Mouse (Mus musculus) midbrain, embryonic 16.5 days (tissue): ENCODE results near the gene Ubxn1. TPM values are rescaled to one million over a fixed set of nuclear protein-coding genes. Genes with fewer than 3 reads are reported as not detected.

Experiments
- ATAC-seq: fragments of 200-750 bp; cut with Nextera tagmentation; 2 replicates; pipeline ENCODE4 v1.8.0; 2017; ENCODE audit warnings: moderate TSS enrichment
- H3K27ac ChIP-seq: fragments of 300-500 bp; sonication (generic); 2 replicates; pipeline ENCODE4 v1.5.1; 2014; ENCODE audit warnings: mild to moderate bottlenecking, low read length, mixed read lengths
- H3K27me3 ChIP-seq: fragments of 300-500 bp; sonication (generic); 2 replicates; pipeline ENCODE4 v1.6.1; 2014; ENCODE audit warnings: low read depth, low read length, mixed read lengths; ENCODE audit not compliant: control insufficient read depth, insufficient read depth
- H3K36me3 ChIP-seq: fragments of 300-500 bp; sonication (generic); 2 replicates; pipeline ENCODE4 v1.6.1; 2014; ENCODE audit warnings: mild to moderate bottlenecking, low read length, moderate library complexity, mixed read lengths; ENCODE audit not compliant: control insufficient read depth, insufficient read depth
- H3K4me1 ChIP-seq: fragments of 300-500 bp; sonication (generic); 2 replicates; pipeline ENCODE4 v1.6.1; 2014; ENCODE audit warnings: mild to moderate bottlenecking, low read length, mixed read lengths; ENCODE audit not compliant: control insufficient read depth, insufficient read depth
- H3K4me2 ChIP-seq: fragments of 300-500 bp; sonication (generic); 2 replicates; pipeline ENCODE4 v1.6.1; 2014; ENCODE audit warnings: mild to moderate bottlenecking, low read length, mixed read lengths
- H3K4me3 ChIP-seq: fragments of 300-500 bp; sonication (generic); 2 replicates; pipeline ENCODE4 v1.5.1; 2014; ENCODE audit warnings: low read depth, mild to moderate bottlenecking, low read length, moderate library complexity, mixed read lengths
- H3K9ac ChIP-seq: fragments of 300-500 bp; sonication (generic); 2 replicates; pipeline ENCODE4 v1.6.1; 2014; ENCODE audit warnings: low read depth, low read length, mixed read lengths
- H3K9me3 ChIP-seq: fragments of 300-500 bp; sonication (generic); replicated peaks from 2 replicates; pipeline ENCODE4 v1.6.1; 2014; ENCODE audit warnings: mild to moderate bottlenecking, low read length, mixed read lengths; ENCODE audit not compliant: control insufficient read depth, poor library complexity, severe bottlenecking
- WGBS: fragments of 180-500 bp; shearing (Covaris S2); extraction: QIAGEN DNeasy Blood & Tissue Kit; methylation state at CpG from one replicate; pipeline ENCODE4 v1.1.7; 2014; 5-methylcytosine and 5-hydroxymethylcytosine counted together
- polyA plus RNA-seq: library from polyadenylated mRNA; unstranded; fragments of >200 nt; fragmentation: Nextera tagmentation; extraction: Ambion mirVana; gene quantifications from 2 replicates; pipeline ENCODE4 v1.2.1, GENCODE M21; 2015

The Ubxn1 gene
- polyA plus RNA-seq, 1 experiment from 2014 or later = 142 TPM

DNA sequence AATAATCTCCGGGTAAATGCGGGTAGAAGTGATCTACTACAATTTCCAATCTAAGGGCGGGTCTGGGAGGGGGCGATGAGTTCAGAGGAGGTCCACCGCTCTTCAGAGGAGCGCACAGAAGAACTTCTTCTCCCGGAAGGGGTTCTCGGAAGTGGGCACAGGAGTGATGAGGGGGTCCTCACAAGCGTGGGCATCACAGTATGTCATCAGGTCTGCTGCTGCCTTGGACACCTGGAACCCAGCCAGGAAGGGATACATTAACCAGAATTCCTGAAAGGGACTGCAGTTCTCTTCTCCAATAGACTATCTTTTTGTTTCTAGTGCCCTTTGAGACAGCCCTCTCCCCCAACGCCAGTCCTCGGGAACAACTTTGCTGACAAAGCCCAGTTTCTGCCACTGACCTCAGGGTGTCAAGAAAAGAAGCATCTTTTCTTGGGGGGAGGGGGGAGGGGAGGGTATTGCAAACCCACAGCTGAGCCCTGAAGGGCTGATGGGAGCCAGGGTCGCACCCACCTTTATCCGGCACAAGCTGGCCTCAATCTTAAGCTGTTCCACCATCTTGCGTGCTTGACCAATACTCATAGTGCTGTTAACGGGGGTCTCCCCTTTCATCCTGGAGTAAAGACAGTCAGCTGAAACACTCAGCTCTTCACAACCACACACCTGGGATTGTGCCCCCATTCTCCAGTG is 33.1 kb upstream of the Ubxn1 start:
- ATAC-seq = 0 out of 2 replicates have a peak, but pooled peaks have one; percentile 15
- Histone ChIP-seq H3K4me2 (peak overlapping the region; percentile 87), H3K9ac (peak overlapping the region; percentile 92), H3K4me1 (peaks cover 11% of the 10 kb centered on the region), H3K27ac (peak overlapping the region; percentile 95), H3K27me3 (no peaks in the 10 kb centered on the region), H3K36me3 (peaks cover 14% of the 10 kb centered on the region), H3K9me3 (no peaks in the 10 kb centered on the region), H3K4me3 (peak overlapping the region; percentile 67)
- 4% methylated on average over 15 of the region's 15 CpGs for WGBS

DNA sequence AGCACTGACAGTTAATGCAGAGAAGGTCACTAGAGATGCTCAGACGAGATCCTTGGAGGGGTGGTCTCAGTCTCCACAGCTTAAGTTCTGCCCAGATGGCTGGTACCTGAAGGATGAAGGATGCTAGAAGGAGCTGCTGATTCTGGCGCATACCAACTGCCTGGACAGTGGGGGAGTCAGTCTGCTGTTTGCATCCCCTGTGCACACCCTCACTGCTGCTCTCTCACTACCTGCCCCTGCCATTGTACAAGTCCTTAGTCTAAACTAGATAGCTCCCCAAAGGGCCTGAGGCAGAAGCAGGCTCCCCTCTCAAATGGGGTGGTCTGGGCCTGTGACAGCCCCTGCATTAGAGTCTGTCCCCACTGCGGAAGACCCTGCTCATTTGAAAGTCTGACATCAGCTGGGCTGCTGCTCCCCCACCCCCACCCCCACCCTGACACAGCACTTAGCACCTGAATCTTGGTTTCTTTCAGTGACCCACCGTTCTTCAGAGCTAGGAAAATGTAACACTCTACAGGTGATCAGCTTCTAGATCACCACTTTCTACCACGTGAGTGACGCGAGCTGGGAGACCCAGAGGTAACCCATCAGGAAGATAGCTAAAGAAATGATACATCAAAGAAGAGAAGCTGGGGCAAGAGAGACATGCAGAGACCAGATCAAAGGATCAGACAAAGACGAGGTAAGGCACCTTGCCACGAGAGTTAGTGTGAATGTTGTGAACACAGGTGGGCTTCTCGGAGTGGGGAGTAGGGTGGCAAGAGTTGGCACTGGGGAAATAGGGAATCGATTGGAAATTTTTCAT is 32.0 kb upstream of the Ubxn1 start, which contains the start of gene Gng3:
TSS of gene Gng3 (minus strand) at position 92 of the 805 bp plus-strand sequence.
- 24% methylated on average over 11 of the region's 11 CpGs for WGBS
- H3K4me3 ChIP-seq = peak within 1 kb of the TSS; percentile 67

DNA sequence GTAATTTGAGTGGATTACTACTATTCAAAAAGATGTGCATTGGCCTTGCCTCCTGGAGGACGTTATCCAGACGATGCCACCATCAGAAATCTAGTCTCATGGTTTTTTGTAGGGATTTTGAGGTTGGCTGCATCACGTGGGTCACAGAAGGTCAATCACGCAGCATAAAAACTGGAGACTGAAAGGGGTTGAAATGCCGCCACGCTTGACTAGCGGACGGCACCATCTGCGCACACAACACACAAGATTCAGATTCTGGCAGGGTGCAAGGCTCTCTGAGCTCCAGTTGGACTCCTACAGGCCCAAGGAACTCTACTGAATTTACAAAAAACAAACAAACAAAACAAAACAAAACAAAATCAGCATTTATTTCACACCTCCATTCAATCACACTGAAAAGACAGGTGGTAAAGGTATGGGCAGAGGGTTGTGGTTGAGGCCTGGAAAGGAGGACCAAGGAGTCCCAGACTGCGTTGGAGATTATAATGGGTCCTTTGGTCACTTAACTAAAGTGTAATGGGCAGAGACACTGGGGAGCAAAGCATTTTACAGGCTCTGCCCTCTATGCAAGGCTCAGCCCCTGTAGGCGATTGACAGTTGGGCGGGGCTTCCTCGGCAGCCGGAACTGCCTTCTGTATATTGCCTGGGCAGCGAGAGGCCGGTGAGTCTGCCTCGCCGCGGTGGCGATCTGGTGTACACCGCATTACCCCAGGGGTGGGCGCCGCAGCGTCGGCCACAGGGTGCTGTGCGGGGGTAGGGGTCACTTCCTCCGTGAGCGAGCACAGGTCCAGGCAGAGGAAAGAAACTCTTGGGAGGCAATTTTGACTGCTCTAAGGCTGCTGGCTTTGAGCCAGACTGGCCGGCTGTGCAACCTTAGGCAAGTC is 31.1 kb upstream of the Ubxn1 start:
- peak; percentile 36 for ATAC-seq
- Histone ChIP-seq H3K4me3 (peak overlapping the region; percentile 67), H3K9me3 (no peaks in the 10 kb centered on the region), H3K27me3 (no peaks in the 10 kb centered on the region), H3K36me3 (peaks cover 5% of the 10 kb centered on the region), H3K4me1 (peaks cover 11% of the 10 kb centered on the region), H3K9ac (peak overlapping the region; percentile 92), H3K4me2 (peak overlapping the region; percentile 87), H3K27ac (peak overlapping the region; percentile 95)
- WGBS = 10% methylated on average over 29 of the region's 29 CpGs

More for the DNA sequence above, 32.0 kb upstream of the Ubxn1 start, which contains the start of gene Gng3:
- Histone ChIP-seq H3K9me3 (no peaks in the 10 kb centered on the region), H3K27me3 (no peaks in the 10 kb centered on the region), H3K4me1 (peaks cover 11% of the 10 kb centered on the region), H3K36me3 (peaks cover 11% of the 10 kb centered on the region), H3K9ac (peak within 1 kb of the TSS; percentile 92), H3K4me2 (peak within 1 kb of the TSS; percentile 87), H3K27ac (peak within 1 kb of the TSS; percentile 95)
- peak; percentile 93 for ATAC-seq

DNA sequence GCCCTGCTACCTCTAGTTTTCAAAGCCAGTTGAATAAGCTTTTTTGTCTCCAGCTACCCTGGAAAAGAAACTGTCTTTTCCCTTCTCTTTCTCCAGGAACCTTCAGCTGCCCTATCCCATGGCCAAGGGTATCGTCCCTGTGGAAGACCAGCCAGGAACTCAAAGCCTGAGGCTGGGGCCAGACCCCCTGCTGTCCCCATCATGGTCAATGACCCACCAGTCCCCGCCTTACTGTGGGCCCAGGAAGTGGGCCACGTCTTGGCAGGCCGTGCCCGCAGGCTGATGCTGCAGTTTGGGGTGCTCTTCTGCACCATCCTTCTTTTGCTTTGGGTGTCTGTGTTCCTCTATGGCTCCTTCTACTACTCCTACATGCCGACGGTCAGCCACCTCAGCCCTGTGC is 30.3 kb upstream of the Ubxn1 start:
- WGBS = 91% methylated on average over 7 of the region's 7 CpGs
- H3K4me1 ChIP-seq = peaks cover 11% of the 10 kb centered on the region
- ATAC-seq = no peak

DNA sequence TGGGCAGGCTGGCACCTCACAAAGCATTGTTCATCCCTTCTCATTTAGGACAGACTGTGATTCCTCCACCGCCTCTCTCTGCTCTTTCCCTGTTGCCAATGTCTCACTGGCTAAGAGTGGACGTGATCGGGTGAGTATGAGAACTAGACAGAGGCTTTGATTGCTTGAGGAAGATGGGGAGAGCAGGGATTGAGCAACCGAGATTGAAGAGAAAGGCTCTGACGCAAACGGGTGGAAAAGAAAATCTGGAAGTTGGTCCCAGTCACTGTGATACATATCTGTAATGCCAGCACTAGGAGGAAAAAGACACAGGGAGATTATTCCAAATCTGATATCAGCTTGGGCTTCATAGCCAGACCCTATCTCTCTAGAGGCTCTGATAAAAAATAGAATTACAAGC is 28.3 kb upstream of the Ubxn1 start:
- H3K4me1 ChIP-seq = peaks cover 11% of the 10 kb centered on the region

More for the DNA sequence above, 30.3 kb upstream of the Ubxn1 start:
- peak overlapping the region; percentile 95 for H3K27ac ChIP-seq
- peak overlapping the region; percentile 67 for H3K4me3 ChIP-seq
- no peaks in the 10 kb centered on the region for H3K9me3 ChIP-seq
- peak overlapping the region; percentile 92 for H3K9ac ChIP-seq
- no peaks in the 10 kb centered on the region for H3K27me3 ChIP-seq
- H3K4me2 ChIP-seq = peak overlapping the region; percentile 87
- peaks cover 7% of the 10 kb centered on the region for H3K36me3 ChIP-seq

DNA sequence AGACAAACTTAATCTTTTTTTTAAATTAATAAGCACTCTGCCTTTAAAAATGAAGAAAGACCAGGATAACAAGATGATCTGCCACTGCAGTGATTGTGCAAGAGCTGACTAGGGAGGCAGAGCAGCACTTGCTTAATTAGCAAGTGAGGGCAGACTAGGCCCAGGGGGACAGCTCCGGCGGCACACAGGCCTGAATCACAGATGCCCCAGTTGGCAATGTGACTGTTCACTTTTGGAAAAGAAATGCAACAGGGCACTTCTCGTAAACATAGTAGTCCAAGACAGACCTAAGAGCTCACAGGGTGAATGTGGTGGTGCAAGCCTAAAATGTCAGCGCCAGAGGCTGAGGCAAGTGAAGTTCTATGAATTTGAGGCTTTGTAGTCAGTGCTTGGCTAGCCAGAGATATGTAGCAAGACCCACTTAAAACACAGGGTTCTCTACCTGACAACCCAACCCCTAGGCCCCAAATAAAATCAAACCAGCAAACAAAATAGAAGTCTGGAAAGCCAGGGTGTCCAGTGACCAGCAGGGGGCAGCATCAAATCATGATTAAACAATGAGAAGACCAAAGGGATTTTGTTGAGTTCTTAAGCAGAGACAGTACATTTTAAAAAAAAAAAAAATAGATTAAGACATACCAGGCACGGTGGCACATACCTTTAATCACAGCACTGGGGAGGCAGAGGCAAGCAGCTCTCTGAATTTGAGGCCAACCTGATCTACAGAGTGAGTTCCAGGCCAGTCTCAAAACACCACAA is 26.7 kb upstream of the Ubxn1 start:
- Histone ChIP-seq H3K36me3 (peaks cover 28% of the 10 kb centered on the region), H3K4me2 (no peak overlapping the region), H3K4me3 (no peak overlapping the region), H3K27me3 (no peaks in the 10 kb centered on the region), H3K27ac (no peak overlapping the region), H3K4me1 (peaks cover 11% of the 10 kb centered on the region), H3K9me3 (no peaks in the 10 kb centered on the region), H3K9ac (peak overlapping the region; percentile 39; the same call in 1 of the 2 replicates)
- ATAC-seq = no peak
- 53% methylated on average over 5 of the region's 5 CpGs for WGBS

More for the DNA sequence above, 28.3 kb upstream of the Ubxn1 start:
- H3K4me2 ChIP-seq = no peak overlapping the region
- peaks cover 19% of the 10 kb centered on the region for H3K36me3 ChIP-seq
- H3K9me3 ChIP-seq = no peaks in the 10 kb centered on the region
- no peak overlapping the region for H3K27ac ChIP-seq
- 87% methylated on average over 6 of the region's 6 CpGs for WGBS
- no peak for ATAC-seq
- H3K4me3 ChIP-seq = no peak overlapping the region
- H3K27me3 ChIP-seq = no peaks in the 10 kb centered on the region
- H3K9ac ChIP-seq = no peak overlapping the region

DNA sequence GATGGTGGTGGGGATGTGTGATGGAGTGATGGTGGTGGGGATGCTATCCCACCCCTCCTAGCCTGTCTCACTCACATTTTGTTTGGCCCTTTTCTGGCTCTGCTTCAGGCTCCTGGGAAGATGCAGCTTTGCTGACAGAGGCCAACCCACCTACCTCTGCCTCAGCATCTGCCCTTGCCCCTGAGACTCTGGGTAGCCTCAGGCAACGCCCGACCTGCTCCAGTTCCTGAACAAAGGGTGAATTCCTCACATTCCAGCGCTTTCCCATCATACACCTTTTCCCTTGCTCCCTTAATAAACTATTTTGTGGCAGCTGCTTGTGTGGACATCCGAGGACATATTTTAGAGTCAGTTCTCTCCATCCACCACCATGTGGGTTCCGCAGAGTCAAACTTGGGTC is 22.9 kb upstream of the Ubxn1 start:
- Histone ChIP-seq H3K9me3 (no peaks in the 10 kb centered on the region), H3K4me2 (no peak overlapping the region), H3K27ac (no peak overlapping the region), H3K4me3 (no peak overlapping the region), H3K4me1 (0 out of 2 replicates have a peak, but pooled peaks cover 2% of the 10 kb centered on the region), H3K27me3 (no peaks in the 10 kb centered on the region), H3K36me3 (peaks cover 25% of the 10 kb centered on the region), H3K9ac (no peak overlapping the region)
- 80% methylated on average over 5 of the region's 5 CpGs for WGBS
- no peak for ATAC-seq

DNA sequence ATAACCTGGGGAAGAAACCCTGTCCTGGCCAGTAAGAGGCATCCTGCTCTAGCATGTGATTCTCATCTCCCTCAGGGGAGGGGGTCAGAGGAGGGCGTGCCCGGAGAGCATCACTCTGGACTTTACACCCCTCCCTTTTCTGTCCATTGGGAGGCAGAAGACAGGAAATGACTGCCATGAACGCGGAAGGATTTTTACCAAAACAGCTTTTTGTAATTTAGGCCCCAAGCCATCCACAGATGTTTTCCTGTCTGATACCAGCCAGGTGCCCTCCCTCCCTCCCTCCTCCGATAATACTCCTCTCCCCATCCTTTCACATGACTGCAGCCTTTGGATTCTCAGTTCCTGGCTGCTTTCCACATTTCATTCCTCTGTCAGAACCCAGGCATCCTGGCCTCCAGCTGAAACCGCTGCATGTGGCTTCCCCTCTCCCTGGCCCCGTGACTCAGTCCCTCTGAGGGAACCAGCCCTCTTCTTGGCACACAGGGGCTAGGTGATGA is 20.8 kb upstream of the Ubxn1 start, which contains the start of gene Lrrn4cl:
TSS of gene Lrrn4cl (plus strand) at position 367 of the 500 bp plus-strand sequence.
- 36% methylated on average over 7 of the region's 7 CpGs for WGBS
- H3K9me3 ChIP-seq = no peaks in the 10 kb centered on the region
- peaks cover 25% of the 10 kb centered on the region for H3K36me3 ChIP-seq
- 0 out of 2 replicates have a peak, but pooled peaks cover 2% of the 10 kb centered on the region for H3K4me1 ChIP-seq
- H3K27me3 ChIP-seq = no peaks in the 10 kb centered on the region
- 0 out of 2 replicates have a peak, but pooled peaks have one; percentile 40 for ATAC-seq
- 0 out of 2 replicates have a peak within 1 kb of the TSS, but pooled peaks have one; percentile 11 for H3K27ac ChIP-seq
- H3K4me2 ChIP-seq = no peak within 1 kb of the TSS
- no peak within 1 kb of the TSS for H3K4me3 ChIP-seq
- no peak within 1 kb of the TSS for H3K9ac ChIP-seq
